16 mouse cellular contexts compared by ENCODE assay signal in the genomic region with DNA sequence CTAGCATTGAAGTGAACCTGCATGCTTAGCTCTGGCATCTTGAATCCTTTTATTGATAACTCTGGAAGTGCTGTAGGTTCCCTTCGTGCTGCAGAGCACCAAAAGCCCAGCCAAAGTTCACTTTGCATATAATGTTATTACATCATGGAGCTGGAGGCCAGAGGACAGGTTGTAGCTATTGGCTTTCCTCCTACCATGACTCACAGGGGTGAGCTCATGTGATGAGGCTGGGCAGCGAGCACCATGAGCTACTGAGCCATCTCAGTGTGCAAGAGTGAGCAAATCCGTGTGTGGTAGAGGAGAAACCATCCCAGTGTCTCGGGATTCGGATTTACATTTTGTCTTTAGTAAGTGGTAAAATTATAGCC. TPM values are rescaled to one million over a fixed set of nuclear protein-coding genes. Genes with fewer than 3 reads are reported as not detected.
A peak's percentile ranks its signal among the peaks of the same experiment; 100 is the strongest.
DNase-seq lines count a peak whose midpoint lies in the region; ATAC-seq lines count a peak whose summit lies in the region.
"Had no signal": no experiment of that assay in that cellular context is flagged by ENCODE, and none has a peak within 500 bp of the region (broad histone marks: within the 10 kb centered on the region; RNA-seq: fewer than 3 reads in every experiment).

No protein-coding gene starts in this region.

- no peak overlapping the region for H3K4me3 ChIP-seq in forebrain, embryonic 16.5 days (replicated peaks; ENCODE audit: low read length)
- H3K4me3 ChIP-seq in forebrain, embryonic 10.5 days, result no peak overlapping the region
- H3K4me3 ChIP-seq: embryonic facial prominence, embryonic 10.5 days had no signal

- peak; percentile 5; the same call in 1 of the 2 replicates for ATAC-seq in forebrain, embryonic 16.5 days
- no peak for ATAC-seq in megakaryocyte progenitor cell, adult 5-6 weeks (replicated peaks; ENCODE audit: poor library complexity)

- H3K4me1 ChIP-seq in forebrain, embryonic 16.5 days (replicated peaks; ENCODE audit: control insufficient read depth, insufficient read depth, low read length), result 0 out of 2 replicates have a peak, but pooled peaks cover 8% of the 10 kb centered on the region
- no peaks in the 10 kb centered on the region for H3K4me1 ChIP-seq in forebrain, embryonic 10.5 days
- H3K4me1 ChIP-seq: embryonic facial prominence, embryonic 10.5 days had no signal

- H3K9ac ChIP-seq in forebrain, embryonic 16.5 days (replicated peaks; ENCODE audit: low read depth, low read length), result no peak overlapping the region

- H3K9me3 ChIP-seq in forebrain, embryonic 16.5 days (ENCODE audit: control insufficient read depth, low read length), result no peaks in the 10 kb centered on the region
- H3K9me3 ChIP-seq in forebrain, embryonic 10.5 days, result no peaks in the 10 kb centered on the region
- H3K9me3 ChIP-seq: embryonic facial prominence, embryonic 10.5 days had no signal

- no peaks in the 10 kb centered on the region for H3K27me3 ChIP-seq in forebrain, embryonic 16.5 days (replicated peaks; ENCODE audit: control insufficient read depth, insufficient read depth, low read length)
- no peaks in the 10 kb centered on the region for H3K27me3 ChIP-seq in forebrain, embryonic 10.5 days (ENCODE audit: poor library complexity, severe bottlenecking)

- no peak overlapping the region for H3K4me2 ChIP-seq in forebrain, embryonic 16.5 days (ENCODE audit: low read length)

- 82% methylated on average over 5 of the region's 5 CpGs for WGBS in forebrain, embryonic 16.5 days
- 86% methylated on average over 5 of the region's 5 CpGs for WGBS in forebrain, embryonic 10.5 days

- H3K27ac ChIP-seq in forebrain, embryonic 16.5 days (ENCODE audit: low read length), result no peak overlapping the region
- H3K27ac ChIP-seq in forebrain, embryonic 10.5 days, result no peak overlapping the region
- H3K27ac ChIP-seq: embryonic facial prominence, embryonic 10.5 days had no signal

- peaks cover 26% of the 10 kb centered on the region for H3K36me3 ChIP-seq in forebrain, embryonic 16.5 days (ENCODE audit: control insufficient read depth, insufficient read depth)
- peaks cover 66% of the 10 kb centered on the region for H3K36me3 ChIP-seq in forebrain, embryonic 10.5 days (replicated peaks)

- DNase-seq in forebrain, embryonic 10.5 days (ENCODE audit: extremely low spot score, low spot score), result no peak
- peak; percentile 74 for DNase-seq in 3T3-L1 (ENCODE audit: low read depth, low spot score)
- peak; percentile 32 for DNase-seq in adrenal gland, postnatal 25 days
- peak; percentile 58 for DNase-seq in fibroblast of lung, adult 2 months (ENCODE audit: low read depth)
- no peak for DNase-seq in thymus, postnatal 36 days
- no peak for DNase-seq in heart, adult 8-10 months (ENCODE audit: low spot score)
- DNase-seq: gastrocnemius, postnatal 14 days; kidney, postnatal 25 days; left cerebral cortex, postnatal 4 days; right cerebral cortex, postnatal 25 days; thymus, adult 18-20 months had no signal

RNA-seq across cellular contexts. Expression of gene Lysmd3, which starts 6.9 kb away (rescaled TPM):
- 20.3 and 27.9 TPM in 2 replicates for polyA plus RNA-seq in forebrain, embryonic 16.5 days (2015; fragmentation: Nextera tagmentation; extraction: Ambion mirVana)
- polyA plus RNA-seq in forebrain, embryonic 10.5 days (2016; fragmentation: Nextera tagmentation; extraction: Ambion mirVana), result 20.3 and 24.7 TPM in 2 replicates
- total RNA-seq in adrenal gland, postnatal 25 days (2021), result 22.9 and 29.9 TPM in 2 replicates
- total RNA-seq in megakaryocyte progenitor cell, adult 5-6 weeks (2015), result 21.0 and 24.8 TPM in 2 replicates
- 13.5 and 17.7 TPM in 2 replicates for total RNA-seq in megakaryocyte progenitor cell, adult 5-6 weeks (2017)
- total RNA-seq in heart, adult 8-10 months (2022), result 10 to 100 TPM; 11.9 to 15.0 (median 14.2) TPM

RNA-seq across cellular contexts. Expression of gene Adgrv1, which starts 31.4 kb away (rescaled TPM):
- polyA plus RNA-seq in forebrain, embryonic 16.5 days (2015; fragmentation: Nextera tagmentation; extraction: Ambion mirVana), result 11.5 and 14.2 TPM in 2 replicates
- 28.1 and 30.3 TPM in 2 replicates for polyA plus RNA-seq in forebrain, embryonic 10.5 days (2016; fragmentation: Nextera tagmentation; extraction: Ambion mirVana)
- total RNA-seq in adrenal gland, postnatal 25 days (2021), result 6.1 and 6.5 TPM in 2 replicates
- total RNA-seq in megakaryocyte progenitor cell, adult 5-6 weeks (2015), result not detected in 2 replicates
- total RNA-seq in megakaryocyte progenitor cell, adult 5-6 weeks (2017), result not detected in 2 replicates
- total RNA-seq in heart, adult 8-10 months (2022), result under 1 TPM; 0.05 to 0.38 (median 0.30) TPM
- total RNA-seq: hematopoietic stem cell, adult 5-6 weeks; megakaryocyte-erythroid progenitor cell, adult 5-6 weeks had no signal

RNA-seq across cellular contexts. Expression of gene Polr3g, which starts 46.5 kb away (rescaled TPM):
- 3.3 and 3.8 TPM in 2 replicates for polyA plus RNA-seq in forebrain, embryonic 16.5 days (2015; fragmentation: Nextera tagmentation; extraction: Ambion mirVana)
- polyA plus RNA-seq in forebrain, embryonic 10.5 days (2016; fragmentation: Nextera tagmentation; extraction: Ambion mirVana), result 21.7 and 24.3 TPM in 2 replicates
- total RNA-seq in adrenal gland, postnatal 25 days (2021), result 7.5 and 9.2 TPM in 2 replicates
- total RNA-seq in megakaryocyte progenitor cell, adult 5-6 weeks (2015), result 12.6 and 17.9 TPM in 2 replicates
- total RNA-seq in megakaryocyte progenitor cell, adult 5-6 weeks (2017), result 24.9 and 34.4 TPM in 2 replicates
- total RNA-seq in heart, adult 8-10 months (2022), result 1 to 10 TPM; 4.3 to 5.9 (median 5.4) TPM

RNA-seq across cellular contexts. Expression of gene Mblac2, which starts 46.8 kb away (rescaled TPM):
- 33.9 and 38.4 TPM in 2 replicates for polyA plus RNA-seq in forebrain, embryonic 16.5 days (2015; fragmentation: Nextera tagmentation; extraction: Ambion mirVana)
- polyA plus RNA-seq in forebrain, embryonic 10.5 days (2016; fragmentation: Nextera tagmentation; extraction: Ambion mirVana), result 3.5 and 4.4 TPM in 2 replicates
- total RNA-seq in adrenal gland, postnatal 25 days (2021), result 13.6 and 16.6 TPM in 2 replicates
- total RNA-seq in megakaryocyte progenitor cell, adult 5-6 weeks (2015), result 3.8 and 4.9 TPM in 2 replicates
- 2.3 and 4.1 TPM in 2 replicates for total RNA-seq in megakaryocyte progenitor cell, adult 5-6 weeks (2017)
- total RNA-seq in heart, adult 8-10 months (2022), result 1 to 10 TPM; 4.8 to 7.6 (median 6.3) TPM

Comparison
In these comparisons a context has a peak if more than half of its experiments do, and no peak if none do; other contexts are left out.
1. DNase-seq: peak in 3T3-L1 (single experiment), adrenal gland, postnatal 25 days (single experiment) and fibroblast of lung, adult 2 months (single experiment); none in forebrain, embryonic 10.5 days (single experiment), thymus, postnatal 36 days (0 of 2) and heart, adult 8-10 months (single experiment).